In the genomic region with DNA sequence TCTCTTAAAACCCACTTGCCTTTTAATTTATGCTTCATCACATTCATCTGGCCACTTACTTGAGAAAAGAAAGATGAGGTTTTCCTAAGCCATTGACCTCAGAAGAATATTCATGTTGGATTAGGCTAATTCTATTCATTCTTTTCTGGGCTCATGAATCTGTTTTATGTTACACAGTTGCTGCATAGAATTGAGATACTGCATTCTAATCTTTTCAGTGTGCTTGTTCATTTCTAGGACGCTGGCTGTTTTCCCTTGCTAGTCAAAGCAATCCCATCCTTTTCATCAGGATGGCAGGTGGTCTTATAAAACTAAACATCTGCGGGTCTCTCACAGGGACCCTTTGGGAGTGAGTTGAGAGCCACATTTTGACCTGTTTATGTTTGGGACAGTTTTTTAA, we compare ENCODE assay signal across 24 mouse cellular contexts.
DNase-seq lines count a peak whose midpoint lies in the region; ATAC-seq and TF ChIP-seq lines count a peak whose summit lies in the region.
"Had no signal": no experiment of that assay in that cellular context is flagged by ENCODE, and none has a peak within 500 bp of the region (broad histone marks: within the 10 kb centered on the region; RNA-seq: fewer than 3 reads in every experiment).

No protein-coding gene starts in this region.

- no peaks in the 10 kb centered on the region for H3K4me1 ChIP-seq in hindbrain, postnatal 0 days (ENCODE audit: insufficient read depth, low read length)
- no peaks in the 10 kb centered on the region for H3K4me1 ChIP-seq in hindbrain, embryonic 16.5 days (ENCODE audit: control insufficient read depth, insufficient read depth, low read depth, low read length)
- peaks cover 18% of the 10 kb centered on the region for H3K4me1 ChIP-seq in forebrain, embryonic 13.5 days
- peaks cover 2% of the 10 kb centered on the region; the same call in 1 of the 2 replicates for H3K4me1 ChIP-seq in forebrain, embryonic 16.5 days (replicated peaks; ENCODE audit: control insufficient read depth, insufficient read depth, low read length)
- peaks cover 10% of the 10 kb centered on the region for H3K4me1 ChIP-seq in midbrain, embryonic 15.5 days
- H3K4me1 ChIP-seq in kidney, embryonic 16.5 days (ENCODE audit: insufficient read depth, low read length) = no peaks in the 10 kb centered on the region
- H3K4me1 ChIP-seq: heart, embryonic 15.5 days; kidney, embryonic 15.5 days; limb, embryonic 10.5 days; liver, embryonic 15.5 days; lung, embryonic 15.5 days had no signal

- no peak overlapping the region for H3K27ac ChIP-seq in hindbrain, postnatal 0 days
- no peak overlapping the region for H3K27ac ChIP-seq in hindbrain, embryonic 16.5 days (ENCODE audit: low read depth, low read length)
- H3K27ac ChIP-seq in forebrain, embryonic 13.5 days = peak overlapping the region; percentile 12
- H3K27ac ChIP-seq in forebrain, embryonic 16.5 days (ENCODE audit: low read length) = no peak overlapping the region; the same call in 1 of the 2 replicates
- peak overlapping the region; percentile 41; the same call in 1 of the 2 replicates for H3K27ac ChIP-seq in midbrain, embryonic 15.5 days
- H3K27ac ChIP-seq in kidney, embryonic 16.5 days (ENCODE audit: low read length) = no peak overlapping the region
- H3K27ac ChIP-seq: heart, embryonic 15.5 days; kidney, embryonic 15.5 days; limb, embryonic 10.5 days; liver, embryonic 15.5 days; lung, embryonic 15.5 days; stomach, postnatal 0 days had no signal

- 10% methylated on average over 2 of the region's 2 CpGs for WGBS in hindbrain, postnatal 0 days
- 6% methylated on average over 2 of the region's 2 CpGs for WGBS in hindbrain, embryonic 16.5 days
- WGBS in forebrain, embryonic 13.5 days = 4% methylated on average over 2 of the region's 2 CpGs
- WGBS in forebrain, embryonic 16.5 days = 0% methylated on average over 2 of the region's 2 CpGs
- 1% methylated on average over 2 of the region's 2 CpGs for WGBS in midbrain, embryonic 15.5 days
- 55% methylated on average over 2 of the region's 2 CpGs for WGBS in kidney, embryonic 16.5 days

- no peak overlapping the region for H3K4me3 ChIP-seq in hindbrain, postnatal 0 days (ENCODE audit: low read length)
- H3K4me3 ChIP-seq in hindbrain, embryonic 16.5 days (ENCODE audit: low read length) = no peak overlapping the region
- H3K4me3 ChIP-seq in forebrain, embryonic 13.5 days = no peak overlapping the region
- no peak overlapping the region for H3K4me3 ChIP-seq in forebrain, embryonic 16.5 days (replicated peaks; ENCODE audit: low read length)
- H3K4me3 ChIP-seq in midbrain, embryonic 15.5 days = no peak overlapping the region
- H3K4me3 ChIP-seq in kidney, embryonic 16.5 days (ENCODE audit: low read length) = no peak overlapping the region
- H3K4me3 ChIP-seq: heart, embryonic 15.5 days; kidney, embryonic 15.5 days; limb, embryonic 10.5 days; liver, embryonic 15.5 days; lung, embryonic 15.5 days; myocyte had no signal

- no peak overlapping the region for H3K4me2 ChIP-seq in hindbrain, postnatal 0 days (ENCODE audit: low read depth, low read length)
- no peak overlapping the region for H3K4me2 ChIP-seq in hindbrain, embryonic 16.5 days (ENCODE audit: low read length)
- no peak overlapping the region for H3K4me2 ChIP-seq in forebrain, embryonic 13.5 days
- H3K4me2 ChIP-seq in forebrain, embryonic 16.5 days (ENCODE audit: low read length) = no peak overlapping the region
- no peak overlapping the region for H3K4me2 ChIP-seq in midbrain, embryonic 15.5 days
- H3K4me2 ChIP-seq in kidney, embryonic 16.5 days (replicated peaks; ENCODE audit: low read depth, low read length) = no peak overlapping the region
- H3K4me2 ChIP-seq: heart, embryonic 15.5 days; kidney, embryonic 15.5 days; liver, embryonic 15.5 days; lung, embryonic 15.5 days had no signal

- H3K9me3 ChIP-seq in hindbrain, postnatal 0 days (ENCODE audit: low read length) = no peaks in the 10 kb centered on the region
- H3K9me3 ChIP-seq in hindbrain, embryonic 16.5 days (ENCODE audit: control insufficient read depth, low read length) = no peaks in the 10 kb centered on the region
- no peaks in the 10 kb centered on the region for H3K9me3 ChIP-seq in forebrain, embryonic 13.5 days (replicated peaks)
- H3K9me3 ChIP-seq in forebrain, embryonic 16.5 days (ENCODE audit: control insufficient read depth, low read length) = no peaks in the 10 kb centered on the region
- H3K9me3 ChIP-seq in midbrain, embryonic 15.5 days = no peaks in the 10 kb centered on the region
- H3K9me3 ChIP-seq in kidney, embryonic 16.5 days (ENCODE audit: low read length) = no peaks in the 10 kb centered on the region
- H3K9me3 ChIP-seq: heart, embryonic 15.5 days; kidney, embryonic 15.5 days; limb, embryonic 10.5 days; liver, embryonic 15.5 days; lung, embryonic 15.5 days had no signal

- no peaks in the 10 kb centered on the region for H3K36me3 ChIP-seq in hindbrain, postnatal 0 days (ENCODE audit: insufficient read depth, low read length)
- no peaks in the 10 kb centered on the region for H3K36me3 ChIP-seq in hindbrain, embryonic 16.5 days (ENCODE audit: control insufficient read depth, insufficient read depth, low read length)
- H3K36me3 ChIP-seq in forebrain, embryonic 13.5 days (ENCODE audit: poor library complexity, severe bottlenecking) = no peaks in the 10 kb centered on the region
- H3K36me3 ChIP-seq in forebrain, embryonic 16.5 days (ENCODE audit: control insufficient read depth, insufficient read depth) = no peaks in the 10 kb centered on the region
- no peaks in the 10 kb centered on the region for H3K36me3 ChIP-seq in midbrain, embryonic 15.5 days (replicated peaks)
- H3K36me3 ChIP-seq in kidney, embryonic 16.5 days (ENCODE audit: insufficient read depth, low read length) = no peaks in the 10 kb centered on the region
- H3K36me3 ChIP-seq: heart, embryonic 15.5 days; kidney, embryonic 15.5 days; limb, embryonic 10.5 days; liver, embryonic 15.5 days; lung, embryonic 15.5 days had no signal

- no peak for ATAC-seq in hindbrain, postnatal 0 days
- no peak for ATAC-seq in hindbrain, embryonic 16.5 days
- ATAC-seq in forebrain, embryonic 13.5 days = peak; percentile 82
- peak; percentile 83 for ATAC-seq in forebrain, embryonic 16.5 days
- no peak; the same call in 1 of the 2 replicates for ATAC-seq in midbrain, embryonic 15.5 days (replicated peaks)
- ATAC-seq in kidney, embryonic 16.5 days (ENCODE audit: low FRiP score, low TSS enrichment) = no peak

- peak; percentile 31 for DNase-seq in hindbrain, postnatal 0 days (ENCODE audit: low spot score)
- DNase-seq in layer of hippocampus, adult 9-10 months (ENCODE audit: low spot score) = no peak
- DNase-seq: adrenal gland, postnatal 10 days; cerebellum, adult 2 months; cerebellum, postnatal 25 days; heart, postnatal 36 days; kidney, adult 11 months; kidney, postnatal 4 days; liver; lung, postnatal 4 days; thymus, adult 2 months; thymus, postnatal 4 days had no signal

- TF ChIP-seq CTCF in hindbrain, postnatal 0 days (IDR thresholded peaks at IDR 0.05; ENCODE audit: low read depth) = no peak

- no peaks in the 10 kb centered on the region for H3K27me3 ChIP-seq in hindbrain, postnatal 0 days (ENCODE audit: insufficient read depth, low read length)
- no peaks in the 10 kb centered on the region for H3K27me3 ChIP-seq in hindbrain, embryonic 16.5 days (replicated peaks; ENCODE audit: control insufficient read depth, insufficient read depth, low read length)
- H3K27me3 ChIP-seq in forebrain, embryonic 13.5 days = no peaks in the 10 kb centered on the region
- no peaks in the 10 kb centered on the region for H3K27me3 ChIP-seq in forebrain, embryonic 16.5 days (replicated peaks; ENCODE audit: control insufficient read depth, insufficient read depth, low read length)
- H3K27me3 ChIP-seq in midbrain, embryonic 15.5 days (replicated peaks) = no peaks in the 10 kb centered on the region
- no peaks in the 10 kb centered on the region for H3K27me3 ChIP-seq in kidney, embryonic 16.5 days (ENCODE audit: insufficient read depth, low read length)
- H3K27me3 ChIP-seq: heart, embryonic 15.5 days; kidney, embryonic 15.5 days; liver, embryonic 15.5 days; lung, embryonic 15.5 days had no signal

- H3K9ac ChIP-seq in hindbrain, postnatal 0 days (replicated peaks; ENCODE audit: low read length) = no peak overlapping the region
- no peak overlapping the region for H3K9ac ChIP-seq in hindbrain, embryonic 16.5 days (ENCODE audit: low read depth, low read length)
- H3K9ac ChIP-seq in forebrain, embryonic 13.5 days = no peak overlapping the region
- no peak overlapping the region for H3K9ac ChIP-seq in forebrain, embryonic 16.5 days (replicated peaks; ENCODE audit: low read depth, low read length)
- no peak overlapping the region for H3K9ac ChIP-seq in midbrain, embryonic 15.5 days
- no peak overlapping the region for H3K9ac ChIP-seq in kidney, embryonic 16.5 days (replicated peaks; ENCODE audit: low read length)
- H3K9ac ChIP-seq: heart, embryonic 15.5 days; kidney, embryonic 15.5 days; liver, embryonic 15.5 days; lung, embryonic 15.5 days had no signal

Comparison
In these comparisons a context has a peak if more than half of its experiments do, and no peak if none do; other contexts are left out.
1. H3K27ac ChIP-seq: peak in forebrain, embryonic 13.5 days (single experiment) and midbrain, embryonic 15.5 days (single experiment); none in hindbrain, postnatal 0 days (single experiment), hindbrain, embryonic 16.5 days (single experiment), forebrain, embryonic 16.5 days (single experiment) and kidney, embryonic 16.5 days (single experiment).
2. ATAC-seq: peak in forebrain, embryonic 13.5 days (single experiment) and forebrain, embryonic 16.5 days (single experiment); none in hindbrain, postnatal 0 days (single experiment), hindbrain, embryonic 16.5 days (single experiment), midbrain, embryonic 15.5 days (single experiment) and kidney, embryonic 16.5 days (single experiment).